In the genomic region with DNA sequence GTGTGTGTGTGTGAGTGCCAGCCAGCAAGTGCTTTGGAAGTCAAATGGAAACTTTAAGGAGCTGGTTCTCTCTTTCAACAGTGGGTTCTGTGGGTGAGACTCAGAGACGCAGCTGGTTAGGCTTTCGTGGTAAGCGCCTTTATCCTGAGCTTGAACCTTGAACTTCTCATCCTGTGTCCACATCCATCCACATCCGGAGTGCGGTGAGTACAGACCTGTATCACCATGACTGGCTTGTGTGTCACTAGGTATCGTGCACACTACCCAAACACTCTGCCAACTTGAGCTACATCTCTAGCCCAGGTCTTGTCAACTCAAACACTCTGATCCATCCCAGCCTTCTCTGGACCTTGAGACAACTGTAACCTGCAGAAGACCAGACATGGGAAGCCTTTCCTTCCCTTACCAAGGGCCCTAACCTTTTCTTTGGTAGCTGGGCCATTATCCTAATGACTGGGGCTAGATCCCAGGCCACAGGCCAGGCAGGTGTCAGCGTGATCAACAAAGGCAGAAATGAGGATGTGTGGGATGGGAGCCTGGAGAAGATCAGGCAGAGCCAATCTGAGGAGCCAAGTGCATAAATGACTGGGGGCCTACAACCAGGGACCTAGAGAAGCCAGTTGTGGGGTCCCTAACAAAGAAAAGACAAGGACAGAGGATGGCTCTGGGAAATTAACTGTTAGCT, we compare ENCODE assay signal across 9 mouse cellular contexts. TPM values are rescaled to one million over a fixed set of nuclear protein-coding genes. Genes with fewer than 3 reads are reported as not detected.
DNase-seq lines count a peak whose midpoint lies in the region; ATAC-seq and TF ChIP-seq lines count a peak whose summit lies in the region.
"Had no signal": no experiment of that assay in that cellular context is flagged by ENCODE, and none has a peak within 500 bp of the region (broad histone marks: within the 10 kb centered on the region; RNA-seq: fewer than 3 reads in every experiment).

No protein-coding gene starts in this region.

- H3K27me3 ChIP-seq in kidney, embryonic 15.5 days: peaks cover 38% of the 10 kb centered on the region
- H3K27me3 ChIP-seq in kidney, adult 2 months (replicated peaks; ENCODE audit: control insufficient read depth, insufficient read depth, low read length): no peaks in the 10 kb centered on the region
- peaks cover 7% of the 10 kb centered on the region for H3K27me3 ChIP-seq in heart, postnatal 0 days (ENCODE audit: control insufficient read depth, insufficient read depth, low read length)
- peaks cover 11% of the 10 kb centered on the region for H3K27me3 ChIP-seq in megakaryocyte, embryonic 14.5 days (replicated peaks)
- peaks cover 88% of the 10 kb centered on the region for H3K27me3 ChIP-seq in forebrain, embryonic 10.5 days (ENCODE audit: poor library complexity, severe bottlenecking)

- TF ChIP-seq CTCF in kidney, adult 2 months (conservative IDR thresholded peaks at IDR 0.05; ENCODE audit: insufficient read depth, insufficient read length, low read depth, low read length): no peak
- TF ChIP-seq CTCF in bone marrow, adult 2 months (IDR thresholded peaks at IDR 0.05; ENCODE audit: control insufficient read depth, insufficient read depth, low read length): no peak
- TF ChIP-seq CTCF in heart, postnatal 0 days (IDR thresholded peaks at IDR 0.05; ENCODE audit: low read depth): no peak

- no peak overlapping the region; the same call in 1 of the 2 replicates for H3K4me3 ChIP-seq in kidney, embryonic 15.5 days (replicated peaks)
- no peak overlapping the region for H3K4me3 ChIP-seq in kidney, adult 2 months (ENCODE audit: insufficient read depth, low read depth, low read length)
- no peak overlapping the region for H3K4me3 ChIP-seq in bone marrow, adult 2 months (replicated peaks; ENCODE audit: control insufficient read depth, low read depth, low read length)
- H3K4me3 ChIP-seq in heart, postnatal 0 days (ENCODE audit: low read depth, low read length): no peak overlapping the region
- H3K4me3 ChIP-seq in megakaryocyte, embryonic 14.5 days (replicated peaks): peak overlapping the region; percentile 99
- no peak overlapping the region for H3K4me3 ChIP-seq in forebrain, embryonic 10.5 days

- no peaks in the 10 kb centered on the region for H3K9me3 ChIP-seq in kidney, embryonic 15.5 days (replicated peaks)
- H3K9me3 ChIP-seq in heart, postnatal 0 days (replicated peaks; ENCODE audit: control insufficient read depth, low read length): no peaks in the 10 kb centered on the region
- no peaks in the 10 kb centered on the region for H3K9me3 ChIP-seq in megakaryocyte, embryonic 14.5 days
- H3K9me3 ChIP-seq in forebrain, embryonic 10.5 days: no peaks in the 10 kb centered on the region

- 83% methylated on average over 7 of the region's 7 CpGs for WGBS in kidney, embryonic 15.5 days
- 86% methylated on average over 7 of the region's 7 CpGs for whole genome bisulfite sequencing in kidney, adult 2 months
- WGBS in bone marrow, adult 2 months: 52% methylated on average over 7 of the region's 7 CpGs
- WGBS in heart, postnatal 0 days: 89% methylated on average over 7 of the region's 7 CpGs
- WGBS in forebrain, embryonic 10.5 days: 84% methylated on average over 7 of the region's 7 CpGs

- H3K27ac ChIP-seq in kidney, embryonic 15.5 days: no peak overlapping the region
- no peak overlapping the region for H3K27ac ChIP-seq in kidney, adult 2 months (ENCODE audit: insufficient read depth, low read depth, low read length)
- H3K27ac ChIP-seq in bone marrow, adult 2 months (ENCODE audit: control insufficient read depth, insufficient read depth, low read depth, low read length, poor library complexity): peak overlapping the region; percentile 24; the same call in 1 of the 2 replicates
- no peak overlapping the region for H3K27ac ChIP-seq in heart, postnatal 0 days (ENCODE audit: low read depth)
- H3K27ac ChIP-seq in forebrain, embryonic 10.5 days: no peak overlapping the region

- no peak for TF ChIP-seq EP300 in heart, postnatal 0 days (IDR thresholded peaks at IDR 0.05; ENCODE audit: low read depth)

- H3K36me3 ChIP-seq in kidney, embryonic 15.5 days: no peaks in the 10 kb centered on the region
- H3K36me3 ChIP-seq in kidney, adult 2 months (ENCODE audit: control insufficient read depth, insufficient read depth, low read length): no peaks in the 10 kb centered on the region
- H3K36me3 ChIP-seq in heart, postnatal 0 days (replicated peaks; ENCODE audit: control insufficient read depth, insufficient read depth, low read length): no peaks in the 10 kb centered on the region
- H3K36me3 ChIP-seq in megakaryocyte, embryonic 14.5 days (replicated peaks; ENCODE audit: low read length): peaks cover under 1% of the 10 kb centered on the region
- H3K36me3 ChIP-seq in forebrain, embryonic 10.5 days (replicated peaks): no peaks in the 10 kb centered on the region

- H3K4me2 ChIP-seq in kidney, embryonic 15.5 days: peak overlapping the region; percentile 95
- peak overlapping the region; percentile 72 for H3K4me2 ChIP-seq in heart, postnatal 0 days (ENCODE audit: low read depth, low read length)

- no peak for ATAC-seq in kidney, embryonic 15.5 days (replicated peaks; ENCODE audit: low FRiP score)
- no peak for ATAC-seq in heart, postnatal 0 days (ENCODE audit: insufficient read depth, low read depth)
- no peak for ATAC-seq in monocyte, adult 5-6 weeks (replicated peaks; ENCODE audit: insufficient number of reproducible peaks, low FRiP score, low TSS enrichment, poor library complexity, severe bottlenecking)

- no peak for DNase-seq in kidney, adult 2 months
- DNase-seq in heart, postnatal 0 days (ENCODE audit: low spot score): no peak
- no peak for DNase-seq in Muller cell, postnatal 12 days (ENCODE audit: inconsistent ontology term)
- no peak for DNase-seq in forebrain, embryonic 10.5 days (ENCODE audit: extremely low spot score, low spot score)
- DNase-seq: cerebellum, adult 9-10 months had no signal

- no peak for TF ChIP-seq POLR2A in kidney, adult 2 months (IDR thresholded peaks at IDR 0.05; ENCODE audit: low read depth, low read length)
- TF ChIP-seq POLR2A in bone marrow, adult 2 months (IDR thresholded peaks at IDR 0.05; ENCODE audit: borderline replicate concordance, control insufficient read depth, low read depth, low read length): no peak

- H3K9ac ChIP-seq in kidney, embryonic 15.5 days: no peak overlapping the region
- H3K9ac ChIP-seq in heart, postnatal 0 days (replicated peaks; ENCODE audit: low read depth, low read length): no peak overlapping the region

- peaks cover 43% of the 10 kb centered on the region for H3K4me1 ChIP-seq in kidney, embryonic 15.5 days
- H3K4me1 ChIP-seq in kidney, adult 2 months (ENCODE audit: control insufficient read depth, insufficient read depth, low read length): peaks cover 8% of the 10 kb centered on the region; the same call in 1 of the 2 replicates
- peaks cover 5% of the 10 kb centered on the region for H3K4me1 ChIP-seq in bone marrow, adult 2 months (ENCODE audit: control insufficient read depth, insufficient read depth, low read length)
- peaks cover 19% of the 10 kb centered on the region for H3K4me1 ChIP-seq in heart, postnatal 0 days (ENCODE audit: control insufficient read depth, insufficient read depth)
- peaks cover 48% of the 10 kb centered on the region for H3K4me1 ChIP-seq in megakaryocyte, embryonic 14.5 days
- H3K4me1 ChIP-seq in forebrain, embryonic 10.5 days: peaks cover 51% of the 10 kb centered on the region

RNA-seq across cellular contexts. Expression of gene Tmem63a, which starts 1.2 kb away (rescaled TPM):
- 10.2 and 12.5 TPM in 2 replicates for polyA plus RNA-seq in kidney, embryonic 15.5 days (2015; fragmentation: Nextera tagmentation; extraction: Ambion mirVana)
- polyA plus RNA-seq in kidney, adult 2 months (2012; rRNA removed): 26.7 and 28.7 TPM in 2 replicates
- polyA plus RNA-seq in bone marrow, adult 2 months (2011; ENCODE audit: insufficient read depth, insufficient read length, low replicate concordance, missing spikeins): 20.7 and 32.8 TPM in 2 replicates
- total RNA-seq in heart, postnatal 0 days (2014; rRNA removed; ENCODE audit: low replicate concordance): 17.2 and 30.5 TPM in 2 replicates
- 8.5 and 9.6 TPM in 2 replicates for polyA plus RNA-seq in heart, postnatal 0 days (2015; fragmentation: Nextera tagmentation; extraction: Ambion mirVana)
- 1.5 and 6.7 TPM in 2 replicates for polyA plus RNA-seq in megakaryocyte, embryonic 14.5 days (2012; ENCODE audit: insufficient read depth, low replicate concordance)
- polyA plus RNA-seq in forebrain, embryonic 10.5 days (2016; fragmentation: Nextera tagmentation; extraction: Ambion mirVana): 2.1 and 2.2 TPM in 2 replicates
- total RNA-seq in monocyte, adult 5-6 weeks (2017): 15.0 to 24.1 TPM (median 17.4 TPM) in 3 replicates

RNA-seq across cellular contexts. Expression of gene Lefty1, which starts 6.1 kb away (rescaled TPM):
- polyA plus RNA-seq in kidney, embryonic 15.5 days (2015; fragmentation: Nextera tagmentation; extraction: Ambion mirVana): 1.3 TPM in 2 replicates
- 2.9 and 3.8 TPM in 2 replicates for polyA plus RNA-seq in kidney, adult 2 months (2012; rRNA removed)
- 2.6 TPM in 2 replicates for polyA plus RNA-seq in bone marrow, adult 2 months (2011; ENCODE audit: insufficient read depth, insufficient read length, low replicate concordance, missing spikeins)
- total RNA-seq in heart, postnatal 0 days (2014; rRNA removed; ENCODE audit: low replicate concordance): 1.2 and 1.3 TPM in 2 replicates
- polyA plus RNA-seq in heart, postnatal 0 days (2015; fragmentation: Nextera tagmentation; extraction: Ambion mirVana): 1.6 and 1.7 TPM in 2 replicates
- 0.83 TPM in 1 of 2 replicates, not detected in the other for polyA plus RNA-seq in megakaryocyte, embryonic 14.5 days (2012; ENCODE audit: insufficient read depth, low replicate concordance)
- polyA plus RNA-seq in forebrain, embryonic 10.5 days (2016; fragmentation: Nextera tagmentation; extraction: Ambion mirVana): 0.34 and 0.69 TPM in 2 replicates
- not detected in 3 replicates for total RNA-seq in monocyte, adult 5-6 weeks (2017)

RNA-seq across cellular contexts. Expression of gene Pycr2, which starts 36.8 kb away (rescaled TPM):
- polyA plus RNA-seq in kidney, embryonic 15.5 days (2015; fragmentation: Nextera tagmentation; extraction: Ambion mirVana): 96.2 and 103 TPM in 2 replicates
- polyA plus RNA-seq in kidney, adult 2 months (2012; rRNA removed): 20.9 and 24.1 TPM in 2 replicates
- 32.3 and 48.1 TPM in 2 replicates for polyA plus RNA-seq in bone marrow, adult 2 months (2011; ENCODE audit: insufficient read depth, insufficient read length, low replicate concordance, missing spikeins)
- 33.0 and 36.4 TPM in 2 replicates for total RNA-seq in heart, postnatal 0 days (2014; rRNA removed; ENCODE audit: low replicate concordance)
- polyA plus RNA-seq in heart, postnatal 0 days (2015; fragmentation: Nextera tagmentation; extraction: Ambion mirVana): 34.1 and 35.5 TPM in 2 replicates
- polyA plus RNA-seq in megakaryocyte, embryonic 14.5 days (2012; ENCODE audit: insufficient read depth, low replicate concordance): 54.5 and 76.2 TPM in 2 replicates
- 149 and 153 TPM in 2 replicates for polyA plus RNA-seq in forebrain, embryonic 10.5 days (2016; fragmentation: Nextera tagmentation; extraction: Ambion mirVana)
- 12.9 to 16.2 TPM (median 14.3 TPM) in 3 replicates for total RNA-seq in monocyte, adult 5-6 weeks (2017)

RNA-seq across cellular contexts. Expression of gene Lefty2, which starts 48.0 kb away (rescaled TPM):
- 0.12 TPM in 1 of 2 replicates, not detected in the other for polyA plus RNA-seq in kidney, embryonic 15.5 days (2015; fragmentation: Nextera tagmentation; extraction: Ambion mirVana)
- not detected in 2 replicates for polyA plus RNA-seq in kidney, adult 2 months (2012; rRNA removed)
- 1.4 TPM in 1 of 2 replicates, not detected in the other for polyA plus RNA-seq in bone marrow, adult 2 months (2011; ENCODE audit: insufficient read depth, insufficient read length, low replicate concordance, missing spikeins)
- total RNA-seq in heart, postnatal 0 days (2014; rRNA removed; ENCODE audit: low replicate concordance): not detected in 2 replicates
- 0.05 and 0.07 TPM in 2 replicates for polyA plus RNA-seq in heart, postnatal 0 days (2015; fragmentation: Nextera tagmentation; extraction: Ambion mirVana)
- not detected in 2 replicates for polyA plus RNA-seq in megakaryocyte, embryonic 14.5 days (2012; ENCODE audit: insufficient read depth, low replicate concordance)
- not detected in 2 replicates for polyA plus RNA-seq in forebrain, embryonic 10.5 days (2016; fragmentation: Nextera tagmentation; extraction: Ambion mirVana)
- not detected in 3 replicates for total RNA-seq in monocyte, adult 5-6 weeks (2017)
